Mouse (Mus musculus) stomach, embryonic 15.5 days (tissue): ENCODE measurements around the gene Olfr1513. TPM values are rescaled to one million over a fixed set of nuclear protein-coding genes. Genes with fewer than 3 reads are reported as not detected.
"Not testable (repeated sequence)": the region's sequence is repeated elsewhere in the genome, so short reads cannot be mapped to it uniquely, and the experiment has no call there.

Experiments
- ATAC-seq: fragments of 200-750 bp; cut with Nextera tagmentation; 2 replicates; pipeline ENCODE4 v1.8.0; 2017; ENCODE audit warnings: low read depth, moderate number of reproducible peaks, moderate TSS enrichment; ENCODE audit not compliant: insufficient read depth, low FRiP score
- H3K27ac ChIP-seq: fragments of 300-500 bp; sonication (generic); 2 replicates; pipeline ENCODE4 v1.5.1; 2015; ENCODE audit warnings: mild to moderate bottlenecking, inconsistent platforms
- H3K27me3 ChIP-seq: fragments of 300-500 bp; sonication (generic); replicated peaks from 2 replicates; pipeline ENCODE4 v1.6.1; 2015; ENCODE audit warnings: inconsistent platforms
- H3K36me3 ChIP-seq: fragments of 300-500 bp; sonication (generic); 2 replicates; pipeline ENCODE4 v1.6.1; 2015; ENCODE audit warnings: inconsistent platforms
- H3K4me1 ChIP-seq: fragments of 300-500 bp; sonication (generic); 2 replicates; pipeline ENCODE4 v1.6.1; 2015; ENCODE audit warnings: inconsistent platforms
- H3K4me2 ChIP-seq: fragments of 300-500 bp; sonication (generic); 2 replicates; pipeline ENCODE4 v1.6.1; 2015; ENCODE audit warnings: mild to moderate bottlenecking, inconsistent platforms
- H3K4me3 ChIP-seq: fragments of 300-500 bp; sonication (generic); replicated peaks from 2 replicates; pipeline ENCODE4 v1.5.1; 2015; ENCODE audit warnings: inconsistent platforms
- H3K9ac ChIP-seq: fragments of 300-500 bp; sonication (generic); 2 replicates; pipeline ENCODE4 v1.6.1; 2015; ENCODE audit warnings: inconsistent platforms
- H3K9me3 ChIP-seq: fragments of 300-500 bp; sonication (generic); 2 replicates; pipeline ENCODE4 v1.6.1; 2016; ENCODE audit warnings: inconsistent platforms
- WGBS: fragments of 180-500 bp; shearing (Covaris S2); methylation state at CpG from one replicate; pipeline ENCODE4 v1.1.7; 2015; 5-methylcytosine and 5-hydroxymethylcytosine counted together
- polyA plus RNA-seq: library from polyadenylated mRNA; unstranded; fragments of >200 nt; fragmentation: Nextera tagmentation; extraction: Ambion mirVana; gene quantifications from 2 replicates; pipeline ENCODE4 v1.2.1, GENCODE M21; 2015

Gene Olfr1513
- polyA plus RNA-seq = not detected in 2 replicates

DNA sequence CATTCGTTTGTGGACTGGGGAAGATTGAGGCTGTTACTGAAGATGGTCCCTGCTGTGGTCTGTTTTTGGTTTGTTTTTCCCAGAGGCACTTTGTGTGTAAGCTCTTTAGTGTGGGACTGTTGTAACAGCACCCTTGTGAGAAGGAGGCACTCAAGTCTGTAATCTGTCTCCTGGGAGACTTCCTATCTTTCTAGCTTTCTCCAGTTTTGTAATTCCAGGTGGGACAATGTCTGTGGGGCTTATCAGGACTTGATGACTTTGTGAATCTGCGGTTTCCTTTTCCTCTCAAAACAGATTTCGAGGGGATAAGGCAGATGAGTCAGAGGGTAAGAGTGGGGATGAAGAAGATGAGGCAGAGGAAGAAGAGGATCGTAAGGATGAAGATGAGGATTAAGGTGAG, at the start of gene Olfr1513:
TSS of gene Olfr1513 (minus strand) at position 101 of the 400 bp plus-strand sequence.
- no peaks in the 10 kb centered on the region for H3K4me1 ChIP-seq
- H3K4me3 ChIP-seq = no peak within 1 kb of the TSS
- H3K4me2 ChIP-seq = no peak within 1 kb of the TSS
- no peaks in the 10 kb centered on the region for H3K27me3 ChIP-seq
- H3K36me3 ChIP-seq = no peaks in the 10 kb centered on the region
- H3K9me3 ChIP-seq = no peaks in the 10 kb centered on the region
- no peak for ATAC-seq
- no peak within 1 kb of the TSS for H3K9ac ChIP-seq
- WGBS = 59% methylated on average over 4 of the region's 4 CpGs
- no peak within 1 kb of the TSS for H3K27ac ChIP-seq

- H3K27me3 ChIP-seq = no peaks in the 10 kb centered on the region
- H3K9me3 ChIP-seq = no peaks in the 10 kb centered on the region
- no peak for ATAC-seq
- no peaks in the 10 kb centered on the region for H3K36me3 ChIP-seq
- H3K4me1 ChIP-seq = no peaks in the 10 kb centered on the region
- WGBS = 68% methylated on average over 4 of the region's 4 CpGs
- H3K27ac ChIP-seq = no peak within 1 kb of the TSS
- no peak within 1 kb of the TSS for H3K4me3 ChIP-seq
- no peak within 1 kb of the TSS for H3K4me2 ChIP-seq
- no peak within 1 kb of the TSS for H3K9ac ChIP-seq
These were observed 41.1 kb upstream of the Olfr1513 start, which contains the start of gene Olfr1511 for GRCm38 (mm10) chr14:52397279-52397678. Gene Olfr1511 (minus strand): TSS chr14:52397379.

DNA sequence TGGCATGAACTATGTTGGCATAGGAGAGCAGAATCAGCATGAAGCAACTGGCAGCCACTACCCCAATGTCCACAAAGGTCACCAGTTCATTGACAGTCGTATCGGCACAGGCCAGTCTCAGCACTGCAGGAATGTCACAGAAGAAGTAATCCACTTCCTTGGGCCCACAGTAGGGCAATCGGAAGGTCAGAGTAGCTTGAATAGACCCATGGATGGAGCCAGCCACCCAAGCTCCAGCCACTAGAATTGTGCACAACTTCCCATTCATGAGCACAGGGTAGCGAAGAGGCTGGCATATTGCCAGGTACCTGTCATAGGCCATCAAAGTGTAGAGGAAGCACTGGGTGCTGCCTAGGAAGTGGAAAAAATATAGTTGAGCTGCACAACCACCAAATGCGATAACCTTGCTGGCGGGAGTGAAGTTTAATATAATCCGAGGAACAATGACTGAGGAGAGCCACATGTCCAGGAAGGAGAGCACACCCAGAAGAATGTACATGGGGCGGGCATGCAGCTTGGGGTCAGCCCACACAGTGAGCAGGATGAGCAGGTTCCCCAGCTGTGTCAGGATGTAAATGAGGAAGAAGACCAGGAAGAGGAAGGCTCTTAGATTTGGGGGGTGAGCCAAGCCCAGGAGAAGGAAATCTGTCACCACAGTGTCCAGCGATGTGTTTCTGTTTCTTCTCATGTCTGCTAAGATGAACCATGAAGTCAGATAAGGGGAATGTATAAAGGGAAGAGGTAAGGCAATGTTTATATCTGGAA, 34.1 kb upstream of the Olfr1513 start:
- not testable (repeated sequence) for H3K4me2 ChIP-seq, H3K9ac ChIP-seq, H3K4me1 ChIP-seq, H3K27me3 ChIP-seq, H3K36me3 ChIP-seq, ATAC-seq, H3K4me3 ChIP-seq, H3K27ac ChIP-seq, H3K9me3 ChIP-seq
- 77% methylated on average over 9 of the region's 9 CpGs for WGBS

DNA sequence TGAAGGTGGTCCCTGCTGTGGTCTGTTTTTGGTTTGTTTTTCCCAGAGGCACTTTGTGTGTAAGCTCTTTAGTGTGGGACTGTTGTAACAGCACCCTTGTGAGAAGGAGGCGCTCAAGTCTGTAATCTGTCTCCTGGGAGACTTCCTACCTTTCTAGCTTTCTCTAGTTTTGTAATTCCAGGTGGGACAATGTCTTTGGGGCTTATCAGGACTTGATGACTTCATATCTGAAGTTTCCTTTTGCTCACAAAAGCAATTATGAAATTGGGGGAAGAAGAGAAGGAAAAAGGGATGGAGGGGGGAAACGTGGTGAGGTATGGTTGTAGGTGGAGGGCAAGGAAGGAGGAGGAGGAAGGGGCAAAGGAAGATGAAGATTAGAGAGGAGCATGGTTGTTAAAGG, 22.9 kb upstream of the Olfr1513 start, which contains the start of gene Olfr1512:
TSS of gene Olfr1512 (minus strand) at position 101 of the 400 bp plus-strand sequence.
- Histone ChIP-seq H3K27ac (no peak within 1 kb of the TSS), H3K4me3 (no peak within 1 kb of the TSS), H3K9me3 (no peaks in the 10 kb centered on the region), H3K27me3 (no peaks in the 10 kb centered on the region), H3K4me2 (no peak within 1 kb of the TSS), H3K9ac (no peak within 1 kb of the TSS), H3K36me3 (no peaks in the 10 kb centered on the region), H3K4me1 (no peaks in the 10 kb centered on the region)
- no peak for ATAC-seq
- 81% methylated on average over 2 of the region's 2 CpGs for WGBS

- ATAC-seq = no peak
- Histone ChIP-seq H3K27me3 (no peaks in the 10 kb centered on the region), H3K9me3 (no peaks in the 10 kb centered on the region), H3K4me3 (no peak overlapping the region), H3K4me2 (no peak overlapping the region), H3K36me3 (no peaks in the 10 kb centered on the region), H3K4me1 (no peaks in the 10 kb centered on the region), H3K27ac (no peak overlapping the region), H3K9ac (no peak overlapping the region)
- 81% methylated on average over 3 of the region's 3 CpGs for WGBS
These were observed 12.5 kb upstream of the Olfr1513 start for GRCm38 (mm10) chr14:52368741-52369140.

- H3K9me3 ChIP-seq = no peaks in the 10 kb centered on the region
- H3K9ac ChIP-seq = no peak overlapping the region
- no peaks in the 10 kb centered on the region; the same call in 1 of the 2 replicates for H3K27me3 ChIP-seq
- H3K36me3 ChIP-seq = no peaks in the 10 kb centered on the region
- no peak overlapping the region for H3K4me2 ChIP-seq
- WGBS = 74% methylated on average over 6 of the region's 6 CpGs
- no peak overlapping the region for H3K27ac ChIP-seq
- ATAC-seq = no peak
- H3K4me1 ChIP-seq = no peaks in the 10 kb centered on the region
- no peak overlapping the region for H3K4me3 ChIP-seq
These were observed 16.7 kb downstream of the Olfr1513 start for GRCm38 (mm10) chr14:52339512-52339852.

GRCm38 (mm10) chr14:52338751-52339511, 17.3 kb downstream of the Olfr1513 start:
- no peak overlapping the region for H3K27ac ChIP-seq
- H3K36me3 ChIP-seq = no peaks in the 10 kb centered on the region
- no peaks in the 10 kb centered on the region for H3K4me1 ChIP-seq
- peak overlapping the region; percentile 17; the same call in 1 of the 2 replicates for H3K4me3 ChIP-seq
- 26% methylated on average over 21 of the region's 21 CpGs for WGBS
- no peaks in the 10 kb centered on the region for H3K9me3 ChIP-seq
- ATAC-seq = no peak
- no peak overlapping the region for H3K9ac ChIP-seq
- peak overlapping the region; percentile 39; the same call in 1 of the 2 replicates for H3K4me2 ChIP-seq
- H3K27me3 ChIP-seq = no peaks in the 10 kb centered on the region; the same call in 1 of the 2 replicates

GRCm38 (mm10) chr14:52332171-52332570, 24.0 kb downstream of the Olfr1513 start:
- no peak for ATAC-seq
- Histone ChIP-seq H3K4me3 (no peak overlapping the region), H3K27me3 (peaks cover 17% of the 10 kb centered on the region), H3K4me1 (peaks cover 3% of the 10 kb centered on the region; the same call in 1 of the 2 replicates), H3K9me3 (no peaks in the 10 kb centered on the region), H3K9ac (no peak overlapping the region), H3K27ac (no peak overlapping the region), H3K4me2 (no peak overlapping the region), H3K36me3 (no peaks in the 10 kb centered on the region)
- WGBS = 39% methylated on average over 3 of the region's 3 CpGs

GRCm38 (mm10) chr14:52331069-52331750, 25.0 kb downstream of the Olfr1513 start:
- no peak for ATAC-seq
- no peaks in the 10 kb centered on the region for H3K9me3 ChIP-seq
- peaks cover 3% of the 10 kb centered on the region; the same call in 1 of the 2 replicates for H3K4me1 ChIP-seq
- peaks cover 21% of the 10 kb centered on the region for H3K27me3 ChIP-seq
- H3K27ac ChIP-seq = no peak overlapping the region
- no peak overlapping the region for H3K4me3 ChIP-seq
- WGBS = 32% methylated on average over 4 of the region's 4 CpGs
- H3K4me2 ChIP-seq = no peak overlapping the region
- no peak overlapping the region for H3K9ac ChIP-seq
- H3K36me3 ChIP-seq = no peaks in the 10 kb centered on the region

DNA sequence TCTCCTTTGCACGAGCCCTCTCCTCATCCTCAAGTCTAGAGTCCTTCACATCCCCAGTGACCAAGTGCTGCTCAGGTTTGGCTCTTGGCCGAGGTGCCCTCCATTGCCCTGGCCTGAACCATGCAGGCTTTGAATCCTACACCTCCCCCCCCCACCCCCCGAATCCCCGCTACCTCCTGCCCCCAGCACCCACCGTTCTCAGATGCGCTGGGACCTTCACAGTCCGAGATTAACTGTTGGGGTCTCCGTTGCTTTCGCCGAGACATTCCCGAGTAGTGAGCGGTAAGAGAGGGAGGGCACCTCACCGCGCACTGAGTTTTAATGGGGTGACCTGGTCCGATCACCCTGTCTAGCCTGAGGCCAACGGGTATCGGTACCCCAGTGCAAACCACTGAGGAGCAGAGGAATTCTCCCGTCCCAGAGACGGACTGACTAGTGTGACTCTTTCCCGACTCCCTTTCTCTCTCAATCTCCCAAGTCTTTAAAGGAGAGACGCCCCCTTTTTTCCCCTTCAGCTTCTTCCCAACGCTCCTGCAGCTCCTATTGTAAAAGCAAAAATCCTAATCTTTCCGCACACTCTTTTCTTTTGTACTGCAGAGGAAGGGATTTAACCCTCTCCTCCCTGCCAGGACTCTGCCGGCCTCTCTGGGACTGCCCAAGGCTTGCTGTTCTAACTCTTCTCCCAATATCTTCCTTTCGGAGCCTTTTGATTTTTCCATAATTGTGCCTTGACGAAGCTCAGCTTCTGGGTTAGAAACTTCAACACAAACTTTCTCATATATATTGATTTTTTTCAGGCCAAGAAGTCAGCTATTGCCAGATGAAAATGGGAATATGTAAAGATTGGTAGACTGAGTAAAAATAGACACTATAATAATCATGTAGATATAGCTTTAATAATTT, 28.0 kb downstream of the Olfr1513 start, which contains the start of gene Sall2:
TSS of gene Sall2 (minus strand) at position 853 of the 903 bp plus-strand sequence.
- peaks cover 26% of the 10 kb centered on the region for H3K27me3 ChIP-seq
- no peaks in the 10 kb centered on the region for H3K9me3 ChIP-seq
- H3K27ac ChIP-seq = no peak within 1 kb of the TSS
- peaks cover 3% of the 10 kb centered on the region; the same call in 1 of the 2 replicates for H3K4me1 ChIP-seq
- no peaks in the 10 kb centered on the region for H3K36me3 ChIP-seq
- peak within 1 kb of the TSS; percentile 69 for H3K4me2 ChIP-seq
- 1% methylated on average over 26 of the region's 26 CpGs for WGBS
- no peak for ATAC-seq
- 0 out of 2 replicates have a peak within 1 kb of the TSS, but pooled peaks have one; percentile 2 for H3K9ac ChIP-seq
- H3K4me3 ChIP-seq = peak within 1 kb of the TSS; percentile 38
